Mouse (Mus musculus) thymus, postnatal 25 days (tissue): Measurements from ENCODE around the gene Ptprm.
"Not testable (repeated sequence)": the region's sequence is repeated elsewhere in the genome, so short reads cannot be mapped to it uniquely, and the experiment has no call there.

Experiments
- DNase-seq: peaks from one replicate; pipeline ENCODE4 v3.0.0; 2022

Gene Ptprm

GRCm38 (mm10) chr17:66852496-66852895, 501.8 kb downstream of the Ptprm start:
- DNase-seq = no peak

GRCm38 (mm10) chr17:66847011-66847410, 507.2 kb downstream of the Ptprm start:
- DNase-seq = not testable (repeated sequence)

GRCm38 (mm10) chr17:66822347-66822746, 531.9 kb downstream of the Ptprm start:
- DNase-seq = no peak

DNA sequence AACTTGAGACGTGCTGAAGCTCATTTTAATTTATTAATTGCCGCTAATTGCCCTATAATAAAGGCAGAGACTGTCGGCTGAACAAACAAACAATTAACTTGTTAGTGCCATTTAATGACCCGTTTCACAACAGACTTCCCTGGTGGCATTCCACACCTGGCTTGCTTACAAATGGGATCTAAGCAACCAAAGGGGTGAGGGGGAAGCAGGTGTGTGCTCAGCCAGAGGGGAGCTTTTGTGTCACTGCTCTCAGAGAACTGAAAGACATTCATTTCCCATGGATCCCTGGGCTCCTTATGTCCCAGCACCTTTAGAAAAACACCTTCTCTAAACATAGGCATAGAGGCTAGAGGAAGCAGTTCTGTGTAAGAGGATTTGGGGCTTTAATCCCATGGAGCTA, 536.9 kb downstream of the Ptprm start:
- no peak for DNase-seq

DNA sequence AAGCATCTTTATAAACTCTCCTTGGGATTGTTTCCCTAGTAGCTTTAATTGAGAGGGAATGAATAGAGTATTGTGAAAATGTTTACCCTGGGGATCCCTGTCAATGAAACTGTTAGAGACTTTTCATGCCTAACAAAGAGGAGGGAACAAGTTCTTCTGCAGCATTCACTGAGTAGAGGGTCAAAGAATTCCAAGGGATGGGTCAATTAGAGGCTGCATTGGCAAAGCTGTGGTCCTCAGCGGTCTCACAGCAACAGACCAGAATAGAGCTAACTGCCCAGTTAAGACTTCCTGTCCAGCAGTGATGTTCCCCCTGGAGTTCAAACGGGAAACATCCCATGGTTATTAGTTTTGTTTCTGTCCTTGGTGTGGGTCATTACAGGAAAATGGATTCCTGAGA, 538.3 kb downstream of the Ptprm start:
- DNase-seq = no peak

DNA sequence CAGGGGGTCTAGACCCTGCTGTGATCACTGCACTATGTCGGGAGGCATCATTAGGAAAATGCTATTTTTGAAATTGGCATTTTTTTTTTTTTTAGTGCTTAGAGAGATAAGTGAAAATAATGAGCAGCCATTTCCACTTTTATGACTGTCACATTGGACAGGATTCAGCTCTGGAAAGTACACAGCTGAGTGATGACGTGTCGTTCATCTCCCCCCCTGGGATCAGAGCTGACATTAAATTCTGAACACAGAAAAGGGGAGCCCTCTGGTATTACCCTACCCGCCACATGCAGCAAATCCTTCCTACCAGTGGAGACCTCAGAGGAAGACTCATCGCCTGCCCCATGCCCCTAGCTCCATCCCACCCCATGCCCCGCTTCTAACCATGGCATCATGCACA, 540.5 kb downstream of the Ptprm start:
- no peak for DNase-seq

- DNase-seq = no peak
Observed at GRCm38 (mm10) chr17:66813346-66813745, 540.9 kb downstream of the Ptprm start.

- DNase-seq = no peak
Observed at GRCm38 (mm10) chr17:66809786-66810185, 544.5 kb downstream of the Ptprm start.

GRCm38 (mm10) chr17:66808186-66808585, 546.1 kb downstream of the Ptprm start:
- DNase-seq = no peak

- no peak for DNase-seq
Observed at GRCm38 (mm10) chr17:66801831-66802687, 552.2 kb downstream of the Ptprm start.

DNA sequence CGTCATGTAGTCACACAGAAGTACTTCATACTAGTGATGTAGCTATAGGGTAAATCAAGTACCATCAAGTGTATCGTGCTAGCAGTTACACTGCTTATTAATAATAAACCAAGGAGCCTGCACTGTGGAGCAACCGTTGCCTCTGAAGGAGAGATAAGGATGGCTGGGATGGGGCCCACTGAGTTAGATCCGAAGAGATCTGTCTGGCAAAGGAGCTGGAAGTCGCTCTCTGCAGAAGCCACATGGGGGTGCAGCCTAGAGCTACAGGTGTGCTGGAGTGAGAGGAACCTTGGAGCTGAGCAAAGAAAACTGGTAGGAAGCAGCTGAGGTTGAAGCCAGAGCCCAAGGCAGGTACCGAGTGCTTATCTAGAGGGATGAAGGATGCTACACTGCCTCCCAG, 554.0 kb downstream of the Ptprm start:
- no peak for DNase-seq

DNA sequence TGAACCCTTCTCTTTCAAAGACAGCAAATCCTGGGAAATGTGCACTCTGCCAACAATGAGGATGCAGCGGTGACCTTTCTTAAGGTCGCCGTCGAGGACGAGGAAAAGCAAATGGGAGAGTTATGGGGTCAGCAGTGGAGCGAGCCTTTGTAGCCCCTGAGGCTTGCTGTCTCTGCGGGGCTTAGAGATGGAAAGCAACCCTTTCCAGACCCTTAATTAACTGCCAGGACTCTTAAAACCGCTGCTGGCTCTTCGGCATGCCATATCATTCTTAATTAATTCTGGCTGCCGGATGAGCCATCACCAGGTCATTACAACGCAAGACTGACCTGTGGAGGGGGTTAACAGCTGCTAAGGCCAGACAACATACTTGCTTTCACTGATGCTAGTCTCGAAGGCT, 568.1 kb downstream of the Ptprm start:
- DNase-seq = no peak

DNA sequence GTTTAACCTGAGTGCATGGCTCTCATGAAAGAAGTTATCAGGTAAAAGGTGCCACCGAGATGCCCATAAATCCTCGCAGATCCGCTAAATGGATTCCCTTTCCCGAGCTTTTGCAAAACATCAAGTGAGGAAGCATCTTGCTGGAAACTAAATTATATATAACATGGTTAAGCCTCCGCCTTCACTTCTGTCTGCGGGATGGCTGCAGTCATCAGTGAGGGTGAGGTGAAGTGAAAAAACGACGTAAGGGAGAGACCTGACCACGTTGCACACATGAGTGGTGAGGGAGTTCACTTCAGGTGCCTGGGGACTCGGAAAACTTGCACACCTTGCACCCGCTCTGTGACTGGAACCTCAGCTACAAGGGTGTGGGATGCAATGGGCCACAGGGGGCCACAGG, 568.7 kb downstream of the Ptprm start:
- no peak for DNase-seq

DNA sequence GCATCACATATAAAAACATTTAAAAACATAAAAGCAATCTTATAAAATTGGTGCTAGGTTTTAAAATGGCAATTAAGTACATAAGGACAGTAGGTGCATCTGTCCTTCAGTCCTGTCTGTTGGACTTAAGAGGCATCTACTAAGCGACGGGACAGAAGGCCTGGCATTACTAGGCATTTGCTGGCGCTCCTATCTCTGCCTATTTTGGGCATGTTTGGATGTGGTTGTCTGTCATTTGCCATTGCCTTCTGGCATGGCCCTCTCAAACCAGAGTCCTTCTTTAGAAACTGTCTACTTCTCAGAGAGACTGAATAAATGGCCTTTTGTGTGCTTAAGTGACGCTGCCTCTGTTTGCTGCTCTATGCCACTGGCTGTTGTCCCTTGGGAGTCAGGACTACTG, 570.7 kb downstream of the Ptprm start:
- no peak for DNase-seq

DNA sequence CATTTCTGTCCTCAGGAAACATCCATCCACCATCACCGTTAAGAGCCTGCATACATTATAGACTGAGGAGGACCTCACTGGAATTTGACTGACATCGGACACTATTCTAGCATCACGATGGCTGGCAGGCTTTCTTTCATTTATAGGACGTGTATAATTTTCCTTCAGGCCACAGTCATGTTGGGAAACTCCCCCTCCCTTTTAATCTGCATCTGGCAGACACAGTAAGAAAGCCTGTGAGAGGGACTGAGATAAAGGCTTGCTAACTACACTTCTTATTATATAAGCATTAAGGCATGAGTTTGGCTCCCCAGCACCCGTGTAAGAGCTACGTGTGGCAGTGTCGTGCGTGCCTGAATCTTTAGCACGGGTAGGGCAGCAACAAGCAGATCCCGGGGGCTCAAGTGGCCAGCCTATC, 571.2 kb downstream of the Ptprm start:
- DNase-seq = no peak

DNA sequence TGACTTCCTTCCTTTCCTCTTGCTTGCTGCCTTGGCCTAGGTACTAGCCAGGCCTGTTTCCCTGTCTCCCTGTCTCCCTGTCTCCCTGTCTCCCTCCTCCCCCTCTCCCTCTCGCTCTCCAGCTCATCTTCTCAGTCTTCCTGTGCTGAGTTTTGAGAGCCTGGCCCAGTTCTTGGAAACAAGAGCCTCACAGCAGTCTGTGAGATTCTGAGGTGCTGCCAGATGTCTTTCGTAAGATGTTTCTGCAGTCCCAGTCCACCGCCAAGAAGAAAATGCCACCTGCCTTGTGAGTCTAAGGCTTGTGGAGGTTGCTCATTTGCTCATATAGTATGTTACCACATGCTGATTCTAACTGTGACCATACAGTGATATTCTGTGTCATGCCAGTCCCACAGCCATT, 572.3 kb downstream of the Ptprm start:
- DNase-seq = no peak

GRCm38 (mm10) chr17:66779026-66779425, 575.2 kb downstream of the Ptprm start:
- DNase-seq = no peak

DNA sequence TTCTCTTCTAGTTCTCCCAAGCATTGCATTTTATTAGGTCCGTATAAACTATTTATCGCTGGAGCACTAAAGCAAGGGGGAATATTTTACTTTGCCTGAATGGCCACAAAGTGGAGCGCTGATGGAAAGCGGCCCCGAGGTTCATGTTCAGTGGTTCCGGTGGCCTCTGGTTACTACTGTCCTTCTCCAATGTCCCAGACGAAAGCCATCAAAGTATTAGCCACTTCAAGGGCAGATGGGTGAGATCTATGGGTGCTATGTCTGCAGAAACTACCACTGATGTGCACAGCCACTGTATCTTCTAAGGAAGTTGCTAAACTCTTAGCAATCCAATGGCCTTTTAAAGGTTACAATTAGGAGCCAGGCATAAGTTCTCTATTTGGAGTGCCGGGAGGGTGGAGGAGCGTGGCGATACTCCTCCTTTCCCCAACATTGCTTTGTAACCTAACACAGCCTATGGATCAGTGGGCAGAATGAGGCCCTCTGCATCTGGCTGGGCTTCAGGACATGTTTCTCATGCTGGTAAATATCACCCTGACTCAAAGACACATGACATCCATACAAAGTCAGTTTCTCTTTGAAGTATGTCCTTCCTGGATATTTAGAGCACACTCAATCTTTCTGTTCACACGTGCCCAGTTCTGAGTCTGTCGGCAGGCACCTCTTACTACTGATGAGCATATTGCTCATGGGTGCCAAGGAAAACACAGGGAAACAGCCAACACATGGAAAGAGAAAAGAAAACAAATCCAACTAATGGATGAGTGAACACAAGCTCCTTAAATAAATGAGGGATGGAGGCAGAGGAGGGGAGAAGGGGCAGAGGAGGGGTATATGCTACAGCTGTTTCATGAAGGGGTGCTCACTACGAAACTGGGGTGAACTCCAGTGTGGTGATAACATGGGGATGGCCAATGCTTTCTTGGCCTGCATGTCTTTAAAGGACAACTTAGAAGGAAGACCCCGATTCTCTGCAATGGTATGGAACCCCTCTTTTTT, 584.6 kb downstream of the Ptprm start:
- DNase-seq = no peak

DNA sequence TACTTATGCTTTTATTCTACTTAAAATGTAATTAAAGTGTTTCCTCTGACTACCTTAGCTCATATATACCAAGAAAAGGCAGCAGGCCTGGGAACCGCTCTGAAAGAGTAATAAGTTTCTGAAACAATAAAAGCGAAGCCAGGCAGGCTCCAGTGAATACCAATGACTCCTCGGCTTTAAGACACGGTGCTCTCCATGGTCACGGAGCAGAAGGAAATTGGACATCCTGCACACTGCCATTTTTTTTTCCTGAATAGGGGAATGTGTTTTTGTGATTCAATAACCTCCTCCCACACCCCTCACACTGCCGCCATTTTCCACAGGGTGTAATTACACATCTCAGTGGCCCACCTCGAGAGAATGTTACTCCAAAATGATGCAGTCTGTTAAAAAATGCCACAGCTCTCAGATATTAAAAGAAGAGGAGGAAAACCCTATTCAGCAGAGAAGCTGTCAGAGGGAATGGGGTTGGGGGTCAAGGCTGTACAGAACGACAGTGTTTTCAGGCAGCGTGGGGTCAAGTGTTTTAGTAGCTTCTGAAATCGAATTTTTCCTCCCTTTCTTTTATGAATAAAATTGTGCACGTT, 585.5 kb downstream of the Ptprm start:
- no peak for DNase-seq

DNA sequence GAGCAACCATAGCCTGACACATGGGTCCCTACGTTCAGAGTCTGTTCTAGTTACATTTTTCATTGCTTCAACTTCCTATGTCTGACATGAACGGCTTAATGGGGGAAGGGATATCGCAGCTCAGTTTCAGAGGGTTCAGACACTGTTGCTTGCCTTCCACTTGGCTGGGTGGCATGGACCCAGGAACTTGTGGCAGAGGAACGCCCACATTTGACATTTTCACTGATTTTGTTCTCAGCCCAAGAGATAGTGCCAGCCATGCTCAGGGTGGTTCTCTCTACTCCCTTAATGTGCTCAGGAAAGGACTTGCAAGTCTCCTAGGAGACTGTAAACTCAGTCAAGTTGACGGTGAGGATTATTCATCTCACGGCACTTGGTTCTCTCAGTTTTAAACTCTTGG, 588.1 kb downstream of the Ptprm start:
- DNase-seq = no peak

DNA sequence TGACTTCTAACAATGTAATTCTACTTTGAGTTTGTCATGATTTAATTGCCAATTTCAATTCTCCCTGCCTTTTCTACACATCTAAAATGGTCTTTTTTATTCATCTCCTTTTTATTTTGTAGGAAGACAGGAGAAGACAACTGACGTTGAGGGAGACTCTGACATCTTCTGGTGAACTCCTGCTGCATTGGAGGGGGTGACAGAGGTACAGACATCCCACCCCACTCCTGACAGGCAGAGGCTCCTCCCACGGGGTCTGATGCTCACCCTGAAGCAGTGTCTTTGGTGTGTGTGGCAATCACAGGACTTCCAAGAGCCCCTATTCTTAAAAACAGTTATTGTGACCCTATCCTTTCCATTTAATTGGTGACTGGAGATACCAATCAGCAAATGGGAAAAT, 589.8 kb downstream of the Ptprm start:
- DNase-seq = no peak

DNA sequence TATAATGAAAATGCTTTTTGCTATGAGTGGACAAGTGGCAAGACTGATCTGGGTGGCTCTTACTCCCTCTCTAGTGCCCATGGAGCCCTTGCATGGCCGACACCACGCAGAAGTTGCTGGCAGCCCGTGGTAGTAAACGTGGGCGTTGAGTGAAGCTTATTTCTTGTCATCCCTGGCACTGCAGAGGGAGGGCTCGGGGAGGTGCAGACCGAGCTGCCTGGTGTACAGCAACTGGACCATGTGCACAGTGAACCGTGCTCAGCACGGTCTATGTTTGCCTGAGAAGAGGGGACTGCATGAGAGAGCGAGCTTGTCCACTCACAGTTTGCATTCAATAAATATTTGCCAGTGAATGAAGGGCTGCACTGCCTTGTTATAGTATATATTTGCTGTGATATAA, 591.5 kb downstream of the Ptprm start:
- no peak for DNase-seq
